8 mouse cellular contexts compared by ENCODE assay signal in the genomic region with DNA sequence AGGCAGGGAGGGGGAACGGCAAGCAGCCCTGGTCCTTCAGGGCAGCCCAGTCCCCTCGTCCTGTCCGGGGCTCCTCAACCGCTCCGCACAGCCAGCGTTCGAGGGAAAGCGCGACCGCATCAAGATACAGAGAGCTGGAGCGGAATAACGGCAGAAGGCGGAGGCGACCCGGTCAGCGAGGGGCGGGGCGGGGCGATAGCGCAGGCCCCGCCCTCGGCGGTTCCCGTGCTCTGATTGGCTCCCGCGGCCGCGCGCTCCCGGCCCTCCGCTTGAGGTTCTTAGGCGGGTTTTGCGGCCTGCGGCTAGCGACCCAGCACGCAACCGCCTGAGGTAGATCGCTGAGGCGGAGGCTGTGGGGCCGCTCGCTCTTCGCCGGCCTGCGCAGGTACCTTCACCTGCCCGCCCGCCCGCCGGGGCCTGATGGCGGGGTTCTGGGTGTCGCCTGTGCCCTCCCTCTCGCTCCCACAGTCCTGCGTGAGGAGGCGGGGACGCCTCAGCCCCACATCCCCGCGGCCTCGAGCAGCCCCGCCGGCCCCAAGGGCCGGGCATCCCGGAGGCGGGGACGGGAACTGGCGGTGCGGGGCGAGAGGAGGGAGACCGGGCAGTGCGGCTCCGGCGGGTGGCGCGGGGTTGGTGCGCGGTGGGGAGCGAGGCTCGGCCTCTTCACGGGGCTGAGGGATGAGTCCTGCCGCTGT. TPM values are rescaled to one million over a fixed set of nuclear protein-coding genes. Genes with fewer than 3 reads are reported as not detected.
DNase-seq lines count a peak whose midpoint lies in the region; ATAC-seq and TF ChIP-seq lines count a peak whose summit lies in the region.

TSS of gene Spdya (plus strand) at position 305 of the 695 bp plus-strand sequence.

- no peak for TF ChIP-seq POLR2A in thymus, adult 2 months (IDR thresholded peaks at IDR 0.05; ENCODE audit: control insufficient read depth, extremely low read depth, insufficient read depth, low read length, poor library complexity)

- under 1% methylated on average over 78 of the region's 78 CpGs for whole genome bisulfite sequencing in hindbrain, embryonic 10.5 days
- under 1% methylated on average over 69 of the region's 78 CpGs for WGBS in lung, embryonic 15.5 days
- WGBS in thymus, adult 2 months, result under 1% methylated on average over 68 of the region's 78 CpGs

- no peaks in the 10 kb centered on the region for H3K36me3 ChIP-seq in hindbrain, embryonic 10.5 days
- H3K36me3 ChIP-seq in lung, embryonic 15.5 days, result no peaks in the 10 kb centered on the region
- H3K36me3 ChIP-seq in thymus, adult 2 months (ENCODE audit: control insufficient read depth, insufficient read depth, low read length), result no peaks in the 10 kb centered on the region

- peak; percentile 94 for DNase-seq in MN1 (ENCODE audit: low spot score)
- DNase-seq in cerebellum, adult 8-10 months, result peak; percentile 87
- peak; percentile 90 for DNase-seq in hindbrain, embryonic 10.5 days (ENCODE audit: low spot score)
- DNase-seq in layer of hippocampus, adult 9-10 months (ENCODE audit: low spot score), result peak; percentile 54
- peak; percentile 72 for DNase-seq in ovary, adult 18-20 months (ENCODE audit: low spot score)
- DNase-seq in thymus, adult 2 months, result peak; percentile 77

- H3K4me2 ChIP-seq in lung, embryonic 15.5 days, result peak within 1 kb of the TSS; percentile 100

- peak within 1 kb of the TSS; percentile 69 for H3K9ac ChIP-seq in lung, embryonic 15.5 days

- H3K9me3 ChIP-seq in hindbrain, embryonic 10.5 days, result no peaks in the 10 kb centered on the region
- H3K9me3 ChIP-seq in lung, embryonic 15.5 days, result no peaks in the 10 kb centered on the region

- peak; percentile 98 for ATAC-seq in frontal cortex, adult (ENCODE audit: low TSS enrichment)
- ATAC-seq in lung, embryonic 15.5 days (ENCODE audit: borderline replicate concordance, extremely low read depth, low FRiP score, low TSS enrichment), result peak; percentile 97

- TF ChIP-seq CTCF in thymus, adult 2 months (IDR thresholded peaks at IDR 0.05; ENCODE audit: borderline replicate concordance, control insufficient read depth, extremely low read depth, insufficient read depth, low read length, poor library complexity), result peak; percentile 25; the same call in 1 of the 2 replicates

- H3K27me3 ChIP-seq in hindbrain, embryonic 10.5 days (ENCODE audit: insufficient read depth, poor library complexity, severe bottlenecking), result peaks cover 56% of the 10 kb centered on the region
- H3K27me3 ChIP-seq in lung, embryonic 15.5 days, result peaks cover 22% of the 10 kb centered on the region; the same call in 1 of the 2 replicates
- H3K27me3 ChIP-seq in thymus, adult 2 months (ENCODE audit: control insufficient read depth, insufficient read depth, low read length), result peaks cover 4% of the 10 kb centered on the region

- peak within 1 kb of the TSS; percentile 90 for H3K27ac ChIP-seq in hindbrain, embryonic 10.5 days
- no peak within 1 kb of the TSS for H3K27ac ChIP-seq in lung, embryonic 15.5 days
- no peak within 1 kb of the TSS for H3K27ac ChIP-seq in thymus, adult 2 months (ENCODE audit: control insufficient read depth, insufficient read depth, low read length)

- peaks cover 17% of the 10 kb centered on the region for H3K4me1 ChIP-seq in hindbrain, embryonic 10.5 days (replicated peaks)
- H3K4me1 ChIP-seq in lung, embryonic 15.5 days, result peaks cover 12% of the 10 kb centered on the region
- peaks cover 9% of the 10 kb centered on the region for H3K4me1 ChIP-seq in thymus, adult 2 months (replicated peaks; ENCODE audit: control insufficient read depth, insufficient read depth, low read length)

- H3K4me3 ChIP-seq in hindbrain, embryonic 10.5 days, result peak within 1 kb of the TSS; percentile 81
- peak within 1 kb of the TSS; percentile 71 for H3K4me3 ChIP-seq in lung, embryonic 15.5 days
- peak within 1 kb of the TSS; percentile 54 for H3K4me3 ChIP-seq in thymus, adult 2 months (ENCODE audit: control insufficient read depth, insufficient read depth, low read length)

RNA-seq across cellular contexts. Expression of gene Spdya, which starts in this region (rescaled TPM):
- 0.92 and 1.3 TPM in 2 replicates for polyA plus RNA-seq in hindbrain, embryonic 10.5 days (2016; fragmentation: Nextera tagmentation; extraction: Ambion mirVana)
- polyA plus RNA-seq in lung, embryonic 15.5 days (2015; fragmentation: Nextera tagmentation; extraction: Ambion mirVana), result 0.84 and 1.5 TPM in 2 replicates
- polyA plus RNA-seq in thymus, adult 2 months (2012; rRNA removed), result not detected in 2 replicates

Comparison
In these comparisons a context has a peak if more than half of its experiments do, and no peak if none do; other contexts are left out.
1. Peak in DNase-seq and H3K4me3 ChIP-seq in thymus, adult 2 months; RNA of the gene not detected or under 1 TPM.